Mouse (Mus musculus): ENCODE data around the gene Gm4756.
"Not testable (repeated sequence)": the region's sequence is repeated elsewhere in the genome, so short reads cannot be mapped to it uniquely, and the experiment has no call there.

Gene Gm4756

DNA sequence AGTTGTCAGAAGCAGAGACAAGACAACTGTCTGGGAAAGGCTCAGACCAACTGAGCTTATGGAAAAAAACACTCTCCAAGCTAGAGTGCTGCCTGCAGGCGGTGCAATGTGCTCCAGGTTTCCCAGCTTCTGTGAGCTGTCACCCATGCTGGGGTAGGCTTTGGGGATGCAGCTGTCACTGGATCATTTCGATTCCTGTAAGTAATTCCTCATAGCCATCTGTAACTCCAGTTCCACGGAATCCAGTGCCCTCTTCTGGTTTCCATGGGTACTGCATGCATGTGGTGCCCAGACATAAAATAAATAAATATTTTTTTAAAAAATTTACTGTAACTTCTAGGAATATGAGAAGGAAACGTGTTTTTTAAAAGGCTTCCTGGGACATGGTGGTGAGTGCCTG is 5.2 kb upstream of the Gm4756 start:
- peak; percentile 60 for DNase-seq (ENCODE audit: low read depth, low spot score)

DNA sequence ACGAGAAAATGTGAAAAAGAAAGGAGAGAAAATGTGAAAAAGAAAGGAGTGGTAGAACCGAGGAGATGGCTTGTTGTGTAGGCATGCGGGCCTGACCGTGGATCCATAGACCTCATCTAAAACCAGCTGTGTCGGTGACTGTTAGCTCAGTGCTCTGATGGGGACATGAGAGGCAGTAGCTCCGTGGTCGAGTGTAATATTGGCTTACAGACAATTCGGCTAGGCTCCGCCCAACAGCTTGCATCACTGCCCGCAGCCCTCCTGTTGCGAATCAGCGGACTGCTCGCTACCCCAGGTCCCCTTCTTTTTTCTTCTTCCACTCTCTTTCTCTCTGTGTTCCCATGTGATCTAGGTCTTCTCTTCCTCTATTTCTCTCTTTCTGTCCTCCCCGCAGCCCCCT is 540 bp downstream of the Gm4756 start:
- no peak for DNase-seq (ENCODE audit: low read depth, low spot score)

DNA sequence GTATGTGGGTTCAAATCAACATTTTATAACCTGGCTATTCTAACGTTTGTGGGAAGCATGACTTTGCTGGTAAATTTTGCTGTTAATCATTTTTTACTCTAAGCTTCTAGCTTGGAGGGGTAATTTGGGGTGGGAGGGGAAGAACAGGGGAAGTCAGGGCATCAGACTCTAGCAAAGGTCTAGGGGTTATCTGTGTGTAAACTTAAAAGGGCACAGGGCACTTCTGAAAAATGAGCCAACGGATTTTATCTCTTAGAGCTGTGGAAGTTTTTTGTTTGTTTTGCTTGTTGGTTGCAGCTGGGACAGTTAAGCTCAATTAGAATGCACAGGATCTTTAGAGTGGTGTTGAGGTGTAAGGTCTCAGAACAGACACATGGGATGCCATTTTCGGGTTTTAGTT is 11.4 kb downstream of the Gm4756 start:
- no peak for DNase-seq (ENCODE audit: low read depth, low spot score)

DNA sequence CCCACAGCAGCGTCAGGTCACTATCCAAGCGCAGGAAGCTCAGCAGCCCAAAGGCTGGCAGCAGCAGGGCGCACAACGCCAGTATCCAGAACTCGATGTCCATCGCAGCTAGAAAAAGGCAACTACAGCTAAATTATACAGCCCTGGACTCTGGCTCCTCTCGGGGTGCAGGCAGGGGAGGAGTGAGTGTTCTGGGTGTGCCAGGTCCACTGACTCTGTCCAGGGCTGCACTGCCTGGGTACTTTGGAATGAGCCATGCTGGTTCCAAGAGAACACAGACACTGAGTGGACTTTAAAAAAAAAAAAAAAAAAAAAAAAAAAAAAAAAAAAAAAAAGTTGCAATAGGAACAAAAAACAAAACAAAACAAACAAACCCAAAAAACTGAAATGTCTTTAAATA is 20.7 kb downstream of the Gm4756 start:
- no peak for DNase-seq (ENCODE audit: low read depth, low spot score)

DNA sequence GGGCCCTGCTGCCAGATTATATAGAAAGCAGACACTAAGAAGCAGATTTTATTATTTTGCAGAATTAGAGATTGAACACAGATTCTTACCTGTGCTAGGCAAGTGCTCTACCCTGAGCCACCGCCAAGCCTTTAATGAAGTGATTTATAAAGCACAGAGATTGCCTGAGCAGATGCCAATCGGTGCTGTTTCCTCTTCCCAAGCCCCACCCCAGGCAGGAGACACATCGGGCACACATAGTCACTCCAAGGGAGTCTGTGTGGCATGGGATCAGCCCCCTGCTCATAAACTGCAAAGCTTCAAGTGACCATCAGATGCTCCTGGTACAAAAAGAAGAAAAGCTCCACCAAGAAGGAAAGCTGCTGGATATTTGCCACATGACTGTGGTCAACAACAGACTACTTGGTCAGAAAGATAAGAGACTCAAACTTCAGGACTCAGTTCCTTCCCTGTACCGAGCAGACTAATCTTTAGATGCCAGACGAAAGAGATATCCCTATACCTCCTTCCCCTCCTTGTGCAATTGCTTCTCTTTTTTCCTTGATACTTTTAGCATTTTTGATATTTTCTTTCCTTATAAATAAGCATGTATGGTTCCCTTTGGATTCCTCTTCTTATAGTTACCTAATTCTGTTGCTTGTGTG is 26.5 kb downstream of the Gm4756 start:
- no peak for DNase-seq (ENCODE audit: low read depth, low spot score)

DNA sequence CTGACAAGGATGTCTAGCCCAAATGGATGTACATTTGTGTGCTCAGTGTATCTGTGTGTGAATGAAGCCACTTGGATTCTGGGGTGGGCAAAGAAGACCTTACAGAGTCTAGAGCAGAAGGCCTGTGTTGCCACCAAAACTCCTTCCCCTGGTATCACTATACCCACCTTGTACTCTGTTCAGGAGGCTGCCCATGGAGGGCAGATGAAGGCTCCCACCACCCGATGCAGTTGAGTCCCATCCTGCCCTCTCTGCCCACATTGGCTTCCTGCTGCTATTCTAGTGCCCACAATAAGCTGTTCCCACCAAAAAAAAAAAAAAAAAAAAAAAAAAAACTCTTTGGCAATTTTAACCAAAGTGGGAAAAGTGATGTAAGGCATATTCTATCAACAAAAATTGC is 28.0 kb downstream of the Gm4756 start:
- DNase-seq (ENCODE audit: low read depth, low spot score), result no peak

DNA sequence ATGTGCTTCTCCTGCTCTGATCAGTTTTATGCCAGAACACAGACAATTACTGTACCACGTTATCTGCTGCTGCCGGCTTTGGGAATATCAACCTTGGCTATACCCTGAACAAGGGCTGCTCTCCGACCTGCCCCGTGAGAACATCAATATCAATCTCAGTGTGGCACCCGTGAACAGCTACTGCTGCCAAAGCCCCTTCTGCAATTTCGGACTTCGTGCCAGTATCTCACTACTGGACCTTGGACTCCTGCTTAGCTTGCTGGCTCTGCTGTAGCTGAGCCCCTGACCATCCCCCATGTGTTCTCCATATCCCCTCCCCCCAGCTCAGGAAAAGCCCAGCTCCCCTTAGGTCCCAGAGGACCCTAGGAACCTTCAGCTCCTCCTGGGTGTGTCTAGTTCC is 28.6 kb downstream of the Gm4756 start:
- DNase-seq (ENCODE audit: low read depth, low spot score), result no peak

DNA sequence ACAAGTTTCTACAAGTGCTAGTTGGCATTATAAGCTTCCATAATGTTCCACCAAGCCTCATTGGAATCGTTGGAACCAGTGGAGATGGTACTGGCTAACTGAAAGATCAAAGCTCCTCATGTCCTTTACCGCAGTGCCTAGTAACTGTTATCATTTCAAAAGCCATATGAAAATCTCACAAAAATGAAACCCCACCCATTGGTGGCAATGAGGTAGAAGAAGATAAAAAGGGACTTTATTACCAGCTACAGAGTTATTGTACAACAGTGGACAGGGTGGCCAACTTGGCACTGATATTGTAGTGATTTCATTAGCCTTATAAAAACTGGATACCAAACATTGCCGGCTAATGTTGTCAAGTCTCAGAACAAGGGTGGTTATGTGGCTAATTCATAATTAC is 37.4 kb downstream of the Gm4756 start:
- no peak for DNase-seq (ENCODE audit: low read depth, low spot score)

DNA sequence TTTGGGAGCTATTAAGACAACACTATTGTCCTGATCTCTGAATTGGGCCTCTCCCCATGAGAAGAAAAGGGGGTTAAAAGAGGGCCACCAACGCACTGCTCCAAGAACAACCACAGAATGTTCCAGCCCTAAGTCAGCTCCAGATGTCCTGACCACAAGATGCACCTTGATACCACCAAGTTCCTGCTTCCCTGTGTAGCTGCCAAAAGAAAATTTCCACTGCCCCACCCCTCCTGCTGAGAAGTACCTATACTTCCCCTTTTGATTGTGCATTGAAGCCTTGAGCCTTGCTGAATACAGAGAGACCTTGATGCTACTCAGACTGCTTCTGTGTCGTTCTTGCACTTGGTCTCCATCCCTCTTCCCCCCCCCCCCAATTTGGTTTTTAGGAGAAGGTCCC is 50.7 kb downstream of the Gm4756 start:
- DNase-seq (ENCODE audit: low read depth, low spot score), result not testable (repeated sequence)

DNA sequence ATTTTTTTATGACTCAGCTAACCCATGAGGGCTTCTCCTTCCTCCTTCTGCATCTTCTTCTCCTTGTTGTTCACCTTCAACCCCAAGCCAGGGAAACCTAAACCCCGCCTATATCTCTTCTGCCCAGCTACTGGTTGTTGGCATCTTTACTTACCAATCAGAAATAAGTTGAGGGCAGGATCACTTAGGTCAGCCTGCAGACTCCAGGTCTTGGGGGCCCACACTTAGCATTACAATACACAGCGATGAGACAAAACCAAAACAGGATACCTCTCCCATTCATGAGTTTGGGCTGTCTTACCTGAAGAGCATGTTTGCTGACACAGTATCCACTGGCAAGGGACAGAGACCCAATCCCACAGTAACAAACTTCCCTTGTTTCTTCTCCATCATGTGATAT is 55.5 kb downstream of the Gm4756 start:
- DNase-seq (ENCODE audit: low read depth, low spot score), result no peak

DNA sequence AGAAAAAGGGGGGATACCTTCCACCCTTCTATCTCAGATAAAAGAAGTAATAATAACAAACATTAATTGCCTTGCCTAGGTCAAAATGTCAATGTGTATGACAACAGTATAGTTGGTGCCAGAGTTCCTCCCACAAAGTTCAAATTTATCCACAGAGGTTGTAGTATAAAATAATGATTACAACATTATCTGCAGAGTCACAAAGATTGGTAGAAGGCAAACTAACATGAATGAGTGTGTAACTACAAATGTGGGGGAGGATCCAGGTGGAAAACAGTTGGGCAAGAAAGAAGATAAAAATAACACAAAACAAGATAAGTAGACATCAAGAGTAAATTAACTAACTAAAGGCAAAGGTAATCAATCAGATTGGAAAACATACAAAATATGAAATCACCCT is 56.5 kb downstream of the Gm4756 start:
- no peak for DNase-seq (ENCODE audit: low read depth, low spot score)

DNA sequence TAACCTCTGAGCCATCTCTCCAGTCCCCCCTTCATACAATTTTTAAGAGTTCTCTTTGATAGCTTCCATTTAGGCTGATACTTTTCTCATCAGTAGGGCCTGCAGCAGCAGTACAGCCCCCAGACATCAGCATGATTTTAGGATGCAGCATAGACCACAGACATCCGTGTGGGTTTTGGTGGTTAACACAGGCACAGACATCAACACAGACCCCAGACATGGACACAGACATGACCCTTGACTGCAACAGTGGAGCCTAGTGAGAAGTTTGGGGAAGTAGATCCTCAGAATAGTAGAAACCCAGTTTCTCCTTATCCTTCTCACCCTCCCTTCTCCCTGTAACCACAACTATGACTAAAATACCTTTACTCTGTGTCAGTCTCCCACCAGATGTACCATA is 64.1 kb downstream of the Gm4756 start:
- no peak for DNase-seq (ENCODE audit: low read depth, low spot score)

DNA sequence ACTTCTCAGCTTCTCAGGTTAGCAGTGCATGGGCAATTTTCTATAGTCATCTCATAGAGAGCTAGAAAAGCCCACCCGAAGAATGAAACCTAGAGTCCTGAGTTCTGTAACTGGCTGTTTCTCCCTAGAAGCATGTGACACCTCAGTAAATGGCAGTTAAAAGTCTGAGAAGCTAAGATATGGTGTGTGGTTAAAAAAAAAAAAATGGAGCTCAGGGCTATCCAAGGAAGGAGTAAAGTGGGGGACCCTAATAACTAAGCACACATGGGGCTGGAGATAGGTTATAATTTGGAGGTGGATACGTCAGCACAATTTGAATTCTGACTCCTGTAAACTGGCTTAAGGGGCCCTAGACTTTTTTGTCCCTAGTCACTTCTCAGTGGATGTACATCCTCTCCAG is 66.4 kb downstream of the Gm4756 start:
- no peak for DNase-seq (ENCODE audit: low read depth, low spot score)

DNA sequence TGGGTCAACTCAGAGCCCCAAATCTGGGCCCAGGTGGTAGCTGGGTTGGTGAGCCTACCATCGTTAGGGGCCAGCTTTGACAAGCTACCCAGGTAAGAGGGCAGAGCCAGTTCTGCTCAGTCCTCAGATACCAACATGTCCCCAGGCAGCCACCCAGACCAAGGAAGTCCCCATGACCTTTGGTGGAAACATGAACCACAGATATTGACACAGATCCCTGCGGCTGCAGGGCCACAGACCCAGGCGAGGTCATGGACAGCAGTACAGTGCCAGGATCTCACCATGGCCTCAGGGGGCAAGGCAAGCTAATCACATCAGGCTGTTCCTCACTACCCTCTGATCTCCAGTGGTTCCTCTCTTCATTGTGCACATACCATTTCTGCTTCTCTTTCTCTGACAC is 67.4 kb downstream of the Gm4756 start:
- DNase-seq (ENCODE audit: low read depth, low spot score), result no peak

DNA sequence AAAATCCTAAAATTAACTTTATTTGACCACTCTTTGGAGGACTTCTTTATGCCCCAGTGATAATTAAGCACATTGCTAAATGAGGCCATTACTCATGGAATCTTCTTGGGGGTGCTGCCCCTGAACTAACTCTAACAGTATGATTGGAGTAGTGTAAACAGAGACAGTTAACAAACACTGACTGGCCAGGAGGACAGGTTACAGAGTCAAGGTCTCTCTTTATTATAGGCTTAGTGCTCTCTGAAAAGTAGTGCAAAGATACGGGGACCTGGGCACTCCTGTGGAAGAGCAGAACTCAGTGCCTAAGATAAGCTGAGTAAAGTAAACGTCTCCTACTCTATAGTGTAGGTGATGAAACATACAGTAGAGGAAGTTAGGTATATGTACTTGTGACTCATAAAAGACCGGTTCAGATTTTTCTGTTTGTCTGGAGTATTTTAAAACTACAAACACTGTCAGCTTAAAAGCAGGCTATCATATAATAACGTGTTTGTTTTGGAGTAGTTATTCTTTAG is 85.1 kb downstream of the Gm4756 start:
- DNase-seq (ENCODE audit: low read depth, low spot score), result no peak

DNA sequence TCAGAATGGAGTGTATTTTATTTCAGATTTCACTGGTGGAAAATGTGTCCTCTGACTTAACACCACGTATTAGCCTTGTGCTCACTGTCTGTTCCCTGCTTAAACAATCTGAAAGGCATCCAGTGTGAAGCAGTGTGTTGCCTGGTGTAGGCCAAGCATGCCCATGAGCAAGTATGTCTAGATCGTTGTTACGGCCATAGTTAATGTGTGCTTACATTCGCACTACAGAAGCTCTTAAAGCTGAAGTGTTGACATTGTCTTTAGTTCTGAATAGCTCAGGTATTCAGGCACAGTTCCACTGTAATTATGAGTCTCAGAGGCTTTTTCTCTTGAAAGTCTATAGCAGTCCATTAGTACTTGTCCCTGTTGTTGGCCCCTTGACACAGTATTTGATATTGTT is 95.1 kb downstream of the Gm4756 start:
- DNase-seq (ENCODE audit: low read depth, low spot score), result no peak

DNA sequence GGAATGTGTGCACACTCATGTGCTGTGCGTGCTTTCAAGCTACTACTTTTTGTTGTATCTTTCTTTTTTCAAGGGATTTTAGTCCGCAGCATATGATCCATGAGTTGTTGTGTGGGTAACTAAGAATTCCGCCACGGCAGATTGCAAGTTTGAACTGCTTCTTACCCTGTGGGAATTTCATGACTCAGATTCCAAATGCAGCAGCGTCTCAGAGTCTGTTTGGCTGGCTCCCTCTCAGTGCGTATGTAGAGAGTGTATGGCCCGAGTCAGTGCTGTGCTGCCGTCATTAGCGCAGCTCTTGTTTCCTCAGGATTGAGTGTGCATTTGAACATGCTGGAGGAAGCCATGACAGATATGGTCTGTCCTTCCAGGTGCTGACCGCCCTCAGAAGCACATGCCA is 110.9 kb downstream of the Gm4756 start:
- DNase-seq (ENCODE audit: low read depth, low spot score), result no peak

DNA sequence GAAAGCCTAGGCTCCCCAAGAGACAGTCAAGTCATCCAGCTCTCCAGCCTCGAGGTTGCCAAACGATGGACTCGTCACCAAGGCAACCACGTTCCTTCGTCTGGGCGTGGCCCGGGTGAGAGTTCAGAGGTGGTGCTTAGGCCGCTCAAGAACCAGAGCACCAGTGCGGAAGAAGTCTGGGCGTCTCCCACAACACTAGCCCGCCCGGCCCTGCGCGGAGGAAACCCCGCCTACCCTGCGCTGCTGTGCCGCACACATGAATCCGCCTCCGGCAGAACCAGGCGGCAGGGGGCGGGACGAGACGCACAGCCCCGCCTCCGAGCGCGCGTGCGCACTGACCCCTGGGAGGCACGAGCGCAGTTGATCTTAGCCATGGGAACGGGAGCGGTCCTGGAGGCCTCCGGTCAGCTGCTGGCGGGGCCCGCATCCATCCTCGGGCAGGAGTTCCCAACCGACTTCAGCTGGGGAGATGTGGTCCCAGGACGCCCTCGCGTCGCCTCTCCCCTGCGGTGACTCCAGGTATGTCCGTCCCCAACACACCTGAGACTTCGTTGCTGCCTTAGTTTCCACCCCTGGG is 113.4 kb downstream of the Gm4756 start, which contains the start of gene Pcnx4:
TSS of gene Pcnx4 (plus strand) at position 363 of the 577 bp plus-strand sequence.
- peak; percentile 97 for DNase-seq (ENCODE audit: low read depth, low spot score)

DNA sequence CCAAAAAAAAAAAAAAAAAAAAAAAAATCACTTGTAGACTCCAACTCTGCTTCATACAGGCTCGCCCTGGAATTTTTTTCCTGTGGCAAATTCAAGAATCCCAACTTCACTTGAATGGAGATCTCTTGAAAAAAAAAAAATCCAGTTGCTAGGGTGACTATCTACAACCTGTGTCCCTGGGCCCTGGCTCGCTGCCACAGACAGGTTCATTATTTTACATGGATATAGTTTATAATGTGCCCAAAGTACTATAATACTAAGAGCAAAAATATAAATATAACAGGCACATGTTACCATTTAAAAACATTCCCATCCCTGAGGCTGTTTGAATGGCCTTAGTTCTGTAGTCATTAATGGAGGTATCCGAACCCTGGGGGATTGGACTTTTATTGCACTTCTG is 113.9 kb downstream of the Gm4756 start:
- no peak for DNase-seq (ENCODE audit: low read depth, low spot score)

DNA sequence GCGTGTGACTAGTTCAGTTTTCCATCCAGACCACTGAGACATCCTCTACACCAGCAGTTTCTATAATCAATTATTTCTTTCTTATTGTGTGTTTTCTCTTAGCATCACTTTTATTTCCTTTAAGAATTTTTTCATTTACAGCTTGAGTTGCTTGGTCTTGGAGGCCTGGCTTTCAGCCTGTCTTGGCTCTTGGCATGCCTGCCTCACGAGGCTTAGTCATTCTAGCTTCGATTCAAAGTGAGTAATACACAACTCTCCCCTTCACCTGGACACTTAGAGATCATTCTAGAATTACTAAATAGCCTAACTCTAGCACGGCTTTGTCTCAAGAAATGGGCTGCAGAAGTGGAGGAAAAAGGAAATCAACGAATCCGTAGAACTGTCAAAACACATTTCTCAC is 115.5 kb downstream of the Gm4756 start:
- no peak for DNase-seq (ENCODE audit: low read depth, low spot score)

DNA sequence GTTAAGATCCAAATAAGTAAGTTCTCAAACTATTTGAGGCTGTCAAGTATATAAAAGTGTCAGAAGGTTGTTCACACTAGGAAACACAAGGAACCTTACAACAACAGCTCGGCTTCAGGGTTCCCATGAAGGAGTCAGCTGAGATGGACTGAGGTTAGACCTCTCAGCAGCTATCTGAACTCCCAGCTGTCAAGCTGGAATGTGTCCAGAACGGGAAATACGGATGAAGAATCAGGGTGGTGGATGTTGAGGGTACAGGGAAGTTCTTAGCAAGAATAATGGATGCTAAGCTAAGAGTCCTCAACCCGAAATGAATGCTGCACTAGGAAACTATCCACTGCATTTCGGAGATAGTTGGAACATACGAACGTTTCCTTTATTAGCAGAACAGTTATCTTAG is 117.2 kb downstream of the Gm4756 start:
- no peak for DNase-seq (ENCODE audit: low read depth, low spot score)
